ENCODE assay signal across 8 mouse cellular contexts in the genomic region with DNA sequence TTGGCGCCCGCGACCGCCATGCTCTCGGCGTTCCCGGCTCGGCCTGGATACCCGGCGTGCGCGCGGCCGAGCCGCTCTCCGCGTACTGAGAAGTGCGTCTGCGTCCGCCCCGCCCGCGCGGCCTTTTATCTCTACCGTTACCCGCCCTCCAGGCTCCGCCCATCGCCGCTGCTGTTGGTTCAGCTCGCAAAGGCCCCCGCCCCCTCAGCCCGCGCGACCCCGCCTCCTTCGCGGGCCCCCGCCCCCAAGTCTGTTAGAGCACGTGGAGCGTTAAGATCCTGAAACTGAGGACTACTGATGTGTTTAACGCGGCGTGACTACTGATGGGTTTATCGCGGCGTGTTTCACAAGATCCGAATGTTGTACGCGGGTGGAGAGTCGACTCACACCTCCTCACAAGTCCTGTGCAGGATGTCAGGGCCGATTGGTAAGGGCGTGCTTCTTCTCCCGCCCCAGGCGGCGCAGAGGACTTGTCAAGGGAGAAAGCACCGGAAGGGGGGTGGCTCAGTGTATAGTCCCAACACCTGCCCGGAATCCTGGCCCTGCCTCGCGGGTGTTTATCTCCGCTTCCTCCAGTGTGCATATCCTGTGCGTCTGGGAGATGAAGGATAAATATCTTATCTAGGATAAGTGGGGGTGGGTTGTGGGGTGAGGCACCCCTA. TPM values are rescaled to one million over a fixed set of nuclear protein-coding genes. Genes with fewer than 3 reads are reported as not detected.
DNase-seq lines count a peak whose midpoint lies in the region; ATAC-seq and TF ChIP-seq lines count a peak whose summit lies in the region.

Gene Slc7a5 (minus strand): TSS at position 108 of the 662 bp plus-strand sequence.

- H3K27me3 ChIP-seq in MEL (ENCODE audit: control insufficient read depth in 1 of 2, insufficient read depth in 2 of 2, low read length in 2 of 2), result no peaks in the 10 kb centered on the region
- no peaks in the 10 kb centered on the region for H3K27me3 ChIP-seq in cerebellum, adult 2 months (ENCODE audit: control insufficient read depth, insufficient read depth, low read length)
- H3K27me3 ChIP-seq in lung, embryonic 16.5 days (ENCODE audit: control insufficient read depth, insufficient read depth, low read depth, low read length), result 0 out of 2 replicates have a peak, but pooled peaks cover 3% of the 10 kb centered on the region

- peak within 1 kb of the TSS; percentile 94 for H3K4me2 ChIP-seq in lung, embryonic 16.5 days (ENCODE audit: low read depth, low read length)

- no peaks in the 10 kb centered on the region for H3K9me3 ChIP-seq in MEL (replicated peaks; ENCODE audit: insufficient read depth, low read length)
- H3K9me3 ChIP-seq in lung, embryonic 16.5 days (ENCODE audit: control insufficient read depth, low read length), result no peaks in the 10 kb centered on the region

- peaks cover 47% of the 10 kb centered on the region for H3K79me2 ChIP-seq in MEL (ENCODE audit: control insufficient read depth, insufficient read depth, low read length, poor library complexity)

- WGBS in cerebellum, adult 2 months, result 1% methylated on average over 61 of the region's 61 CpGs
- under 1% methylated on average over 45 of the region's 61 CpGs for WGBS in lung, embryonic 16.5 days

- H3K4me1 ChIP-seq in MEL (ENCODE audit: control insufficient read depth in 1 of 2, insufficient read depth in 2 of 2, low read length in 2 of 2), result peaks cover 8 to 30% of the 10 kb centered on the region in 2 experiments
- H3K4me1 ChIP-seq in cerebellum, adult 2 months (ENCODE audit: control insufficient read depth, insufficient read depth, low read length), result peaks cover 24% of the 10 kb centered on the region
- H3K4me1 ChIP-seq in lung, embryonic 16.5 days (replicated peaks; ENCODE audit: control insufficient read depth, insufficient read depth, low read length), result peaks cover 31% of the 10 kb centered on the region

- TF ChIP-seq CTCF in MEL (IDR thresholded peaks at IDR 0.05 in 2 of 3, conservative IDR thresholded peaks at IDR 0.05 in 1 of 3; ENCODE audit: control insufficient read depth in 1 of 3, insufficient read depth in 1 of 3, low read depth in 2 of 3, low read length in 3 of 3, poor library complexity in 1 of 3, severe bottlenecking in 1 of 3), result no peak; a peak in 1 of 6 replicates
- TF ChIP-seq CTCF in cerebellum, adult 2 months (IDR thresholded peaks at IDR 0.05; ENCODE audit: borderline replicate concordance, insufficient read depth, low read depth, low read length), result no peak

- peak within 1 kb of the TSS; percentile 93 to 96 for H3K4me3 ChIP-seq in MEL (ENCODE audit: control insufficient read depth in 1 of 2, insufficient read depth in 1 of 2, low read depth in 2 of 2, low read length in 2 of 2)
- H3K4me3 ChIP-seq in cerebellum, adult 2 months (replicated peaks; ENCODE audit: insufficient read depth, low read depth, low read length), result peak within 1 kb of the TSS; percentile 65
- peak within 1 kb of the TSS; percentile 77 for H3K4me3 ChIP-seq in lung, embryonic 16.5 days (ENCODE audit: low read length)

- peak; percentile 97 for DNase-seq in MEL (ENCODE audit: low read depth, low spot score)
- peak; percentile 96 to 98 for DNase-seq in cerebellum, adult 2 months
- DNase-seq in forelimb bud, embryonic 11.5 days (ENCODE audit: low read depth, low spot score), result peak; percentile 93
- DNase-seq in layer of hippocampus, adult 9-10 months (ENCODE audit: low spot score), result peak; percentile 68
- DNase-seq in ovary, postnatal 10 days (ENCODE audit: low spot score), result peak; percentile 85
- DNase-seq in thymus, postnatal 10 days (ENCODE audit: low spot score in 2 of 2), result peak; percentile 96 to 99

- peak within 1 kb of the TSS; percentile 95 for H3K27ac ChIP-seq in MEL (ENCODE audit: control insufficient read depth, low read depth, low read length)
- 0 out of 2 replicates have a peak within 1 kb of the TSS, but pooled peaks have one; percentile 32 for H3K27ac ChIP-seq in cerebellum, adult 2 months (ENCODE audit: insufficient read depth, low read length)
- H3K27ac ChIP-seq in lung, embryonic 16.5 days (ENCODE audit: low read length), result no peak within 1 kb of the TSS

- peak; percentile 56 to 85 for TF ChIP-seq EP300 in MEL (IDR thresholded peaks at IDR 0.05; ENCODE audit: low read depth in 1 of 2, low read length in 2 of 2)

- H3K9ac ChIP-seq in MEL (ENCODE audit: control insufficient read depth, low read depth, low read length, poor library complexity, severe bottlenecking), result peak within 1 kb of the TSS; percentile 93
- peak within 1 kb of the TSS; percentile 67 for H3K9ac ChIP-seq in lung, embryonic 16.5 days (ENCODE audit: low read length)

- TF ChIP-seq POLR2A in MEL (IDR thresholded peaks at IDR 0.05; ENCODE audit: control insufficient read depth in 1 of 2, insufficient read depth in 1 of 2, low read depth in 1 of 2, low read length in 2 of 2, poor library complexity in 1 of 2), result peak; percentile 85 to 98
- peak; percentile 96 for TF ChIP-seq POLR2A in cerebellum, adult 2 months (IDR thresholded peaks at IDR 0.05; ENCODE audit: borderline replicate concordance, insufficient read depth, low read length)

- peaks cover 6 to 22% of the 10 kb centered on the region in 2 experiments for H3K36me3 ChIP-seq in MEL (ENCODE audit: control insufficient read depth in 1 of 2, insufficient read depth in 2 of 2, low read length in 2 of 2)
- no peaks in the 10 kb centered on the region for H3K36me3 ChIP-seq in lung, embryonic 16.5 days (ENCODE audit: control insufficient read depth, insufficient read depth, low read length)

- ATAC-seq in hematopoietic stem cell, adult 5-6 weeks (replicated peaks in 1 of 2; ENCODE audit: insufficient read depth in 1 of 2, low FRiP score in 2 of 2, low TSS enrichment in 1 of 2, low read depth in 1 of 2, poor library complexity in 2 of 2, severe bottlenecking in 2 of 2), result peak; percentile 76
- peak; percentile 94 for ATAC-seq in lung, embryonic 16.5 days (ENCODE audit: low read depth)

- TF ChIP-seq RAD21 in MEL (IDR thresholded peaks at IDR 0.05; ENCODE audit: low read depth, low read length), result no peak

TF ChIP-seq in MEL, 35 proteins besides CTCF, POLR2A, EP300 and RAD21 (continues in another document):
- TF ChIP-seq ZC3H11A (IDR thresholded peaks at IDR 0.05; ENCODE audit: low read depth, low read length) (no peak), MAFK (IDR thresholded peaks at IDR 0.05; ENCODE audit: borderline replicate concordance, low read depth, low read length) (0 out of 2 replicates have a peak, but pooled peaks have one; percentile 3), MXI1 (IDR thresholded peaks at IDR 0.05; ENCODE audit: low read depth, low read length) (peak; percentile 100), E2F4 (IDR thresholded peaks at IDR 0.05; ENCODE audit: borderline replicate concordance, low read depth, low read length) (no peak), ZNF384 (IDR thresholded peaks at IDR 0.05; ENCODE audit: low read depth, low read length) (no peak), MYB (IDR thresholded peaks at IDR 0.05; ENCODE audit: low read depth, low read length) (no peak), MAZ (IDR thresholded peaks at IDR 0.05; ENCODE audit: low read depth, low read length) (peak; percentile 84), CHD1 (IDR thresholded peaks at IDR 0.05; ENCODE audit: low read depth, low read length) (no peak), ZMIZ1 (IDR thresholded peaks at IDR 0.05; ENCODE audit: low read depth, low read length) (peak; percentile 99), ETS1 (IDR thresholded peaks at IDR 0.05; ENCODE audit: low read depth, low read length) (peak; percentile 88), MEF2A (IDR thresholded peaks at IDR 0.05; ENCODE audit: extremely low read depth, insufficient replicate concordance, low read depth, low read length, poor library complexity, severe bottlenecking) (no peak), ZKSCAN1 (IDR thresholded peaks at IDR 0.05; ENCODE audit: low read depth, low read length) (no peak), USF1 (IDR thresholded peaks at IDR 0.05; ENCODE audit: low read depth, low read length) (peak; percentile 71), BHLHE40 (IDR thresholded peaks at IDR 0.05; ENCODE audit: borderline replicate concordance, low read depth, low read length) (peak; percentile 74), JUND (IDR thresholded peaks at IDR 0.05; ENCODE audit: low read depth, low read length) (no peak), USF2 (IDR thresholded peaks at IDR 0.05; ENCODE audit: borderline replicate concordance in 1 of 2, insufficient read depth in 1 of 2, low read depth in 1 of 2, low read length in 2 of 2) (no peak), GABPA (IDR thresholded peaks at IDR 0.05; ENCODE audit: low read depth, low read length) (no peak), HCFC1 (IDR thresholded peaks at IDR 0.05; ENCODE audit: low read depth, low read length) (peak; percentile 47; the same call in 1 of the 2 replicates), TBP (IDR thresholded peaks at IDR 0.05; ENCODE audit: low read depth, low read length) (peak; percentile 93), GATA1 (IDR thresholded peaks at IDR 0.05; ENCODE audit: low read depth, low read length) (peak; percentile 78), MAX (IDR thresholded peaks at IDR 0.05; ENCODE audit: low read length) (peak; percentile 91), RCOR1 (IDR thresholded peaks at IDR 0.05; ENCODE audit: low read depth, low read length) (peak; percentile 64; the same call in 1 of the 2 replicates), SIN3A (IDR thresholded peaks at IDR 0.05; ENCODE audit: low read length) (peak; percentile 99), SMC3 (IDR thresholded peaks at IDR 0.05; ENCODE audit: low read depth, low read length) (no peak), MYC (IDR thresholded peaks at IDR 0.05; ENCODE audit: low read depth, low read length) (peak; percentile 97), NELFE (IDR thresholded peaks at IDR 0.05; ENCODE audit: low read depth, low read length) (peak; percentile 97), POLR2AphosphoS2 (IDR thresholded peaks at IDR 0.05; ENCODE audit: low read length) (peak; percentile 94), KAT2A (conservative IDR thresholded peaks at IDR 0.05; ENCODE audit: low read depth, low read length) (0 out of 2 replicates have a peak, but pooled peaks have one; percentile 24), ELF1 (IDR thresholded peaks at IDR 0.05; ENCODE audit: low read depth, low read length) (peak; percentile 37; the same call in 1 of the 2 replicates), POLR2AphosphoS5 (IDR thresholded peaks at IDR 0.05; ENCODE audit: borderline replicate concordance, low read depth, low read length) (no peak), TAL1 (IDR thresholded peaks at IDR 0.05; ENCODE audit: low read length) (peak; percentile 36)

RNA-seq across cellular contexts. Expression of gene Slc7a5, which starts in this region (rescaled TPM):
- total RNA-seq in MEL (2012; rRNA removed), result 108 and 164 TPM in 2 replicates
- polyA plus RNA-seq in MEL (2012; ENCODE audit: insufficient read depth in 1 of 2, insufficient read length in 2 of 2, low read depth in 1 of 2, low replicate concordance in 2 of 2, missing spikeins in 1 of 2), result 100 to 1,000 TPM in 1 of 2 experiments, 10 to 100 TPM in 1; 55.0 to 263 TPM
- 70.7 and 78.0 TPM in 2 replicates for polyA plus RNA-seq in cerebellum, adult 2 months (2012; rRNA removed)
- total RNA-seq in hematopoietic stem cell, adult 5-6 weeks (2017), result 15.9 and 18.2 TPM in 2 replicates
- 10.4 and 10.7 TPM in 2 replicates for polyA plus RNA-seq in lung, embryonic 16.5 days (2015; fragmentation: Nextera tagmentation; extraction: Ambion mirVana)
